12 mouse cellular contexts compared by ENCODE assay signal in the genomic region with DNA sequence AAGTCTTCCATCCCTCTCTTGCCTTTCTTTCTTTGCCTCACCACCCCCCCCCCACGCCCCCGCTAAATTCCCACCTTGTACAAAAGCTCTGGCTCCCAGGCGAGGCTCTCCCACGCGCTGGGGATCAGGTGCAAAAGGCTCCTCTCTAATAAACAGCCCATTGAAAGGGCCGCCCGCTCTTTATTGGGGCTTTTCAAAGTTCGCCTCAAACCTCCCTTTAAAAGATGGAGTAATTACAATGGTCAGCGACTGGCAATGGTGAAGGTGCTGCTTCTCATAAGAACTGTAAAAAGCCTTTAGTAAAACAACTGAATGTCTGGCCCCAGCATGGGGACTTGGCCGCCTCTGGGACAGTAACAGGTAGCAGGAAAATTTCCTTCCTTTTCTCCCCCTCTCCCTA. TPM values are rescaled to one million over a fixed set of nuclear protein-coding genes. Genes with fewer than 3 reads are reported as not detected.
A peak's percentile ranks its signal among the peaks of the same experiment; 100 is the strongest.
DNase-seq lines count a peak whose midpoint lies in the region; ATAC-seq and TF ChIP-seq lines count a peak whose summit lies in the region.
"Had no signal": no experiment of that assay in that cellular context is flagged by ENCODE, and none has a peak within 500 bp of the region (broad histone marks: within the 10 kb centered on the region; RNA-seq: fewer than 3 reads in every experiment).

No protein-coding gene starts in this region.

- H3K27me3 ChIP-seq in ES-Bruce4 (ENCODE audit: control insufficient read depth, insufficient read depth, low read length, poor library complexity, severe bottlenecking): peaks cover 5% of the 10 kb centered on the region; the same call in 1 of the 2 replicates
- H3K27me3 ChIP-seq in forebrain, embryonic 15.5 days: peaks cover 24% of the 10 kb centered on the region
- H3K27me3 ChIP-seq in midbrain, embryonic 15.5 days (replicated peaks): peaks cover 16% of the 10 kb centered on the region
- H3K27me3 ChIP-seq in thymus, adult 2 months (ENCODE audit: control insufficient read depth, insufficient read depth, low read length): peaks cover 20% of the 10 kb centered on the region; the same call in 1 of the 2 replicates

- H3K4me2 ChIP-seq in forebrain, embryonic 15.5 days (replicated peaks): peak overlapping the region; percentile 58
- H3K4me2 ChIP-seq in midbrain, embryonic 15.5 days: peak overlapping the region; percentile 63

- TF ChIP-seq POLR2A in ES-Bruce4 (IDR thresholded peaks at IDR 0.05; ENCODE audit: insufficient read depth, low read length): no peak
- no peak for TF ChIP-seq POLR2A in thymus, adult 2 months (IDR thresholded peaks at IDR 0.05; ENCODE audit: control insufficient read depth, extremely low read depth, insufficient read depth, low read length, poor library complexity)

- WGBS in forebrain, embryonic 15.5 days: under 1% methylated on average over 10 of the region's 10 CpGs
- 2% methylated on average over 10 of the region's 10 CpGs for WGBS in midbrain, embryonic 15.5 days
- WGBS in thymus, adult 2 months: 16% methylated on average over 10 of the region's 10 CpGs

- H3K9me3 ChIP-seq in ES-Bruce4 (replicated peaks; ENCODE audit: control insufficient read depth, insufficient read depth, low read length, poor library complexity, severe bottlenecking): no peaks in the 10 kb centered on the region
- no peaks in the 10 kb centered on the region for H3K9me3 ChIP-seq in forebrain, embryonic 15.5 days
- no peaks in the 10 kb centered on the region for H3K9me3 ChIP-seq in midbrain, embryonic 15.5 days
- H3K9me3 ChIP-seq: embryonic facial prominence, embryonic 15.5 days; G1E had no signal

- TF ChIP-seq CTCF in ES-Bruce4 (IDR thresholded peaks at IDR 0.05; ENCODE audit: low read depth, low read length): no peak
- TF ChIP-seq CTCF in thymus, adult 2 months (IDR thresholded peaks at IDR 0.05; ENCODE audit: borderline replicate concordance, control insufficient read depth, extremely low read depth, insufficient read depth, low read length, poor library complexity): no peak

- intact Hi-C loops in heart, postnatal 25 days (cut with DNase I): no loop called here

- peak; percentile 66 for DNase-seq in cerebellum, adult 9-10 months
- no peak for DNase-seq in spleen, adult 18-20 months
- DNase-seq in thymus, adult 2 months: no peak
- DNase-seq in heart, postnatal 25 days (ENCODE audit: low spot score): no peak
- DNase-seq: adrenal gland, adult 2 months; gastrocnemius, postnatal 25 days had no signal

- peak overlapping the region; percentile 52 for H3K4me3 ChIP-seq in ES-Bruce4 (ENCODE audit: low read depth, low read length)
- H3K4me3 ChIP-seq in forebrain, embryonic 15.5 days: peak overlapping the region; percentile 40
- H3K4me3 ChIP-seq in midbrain, embryonic 15.5 days: peak overlapping the region; percentile 44
- no peak overlapping the region for H3K4me3 ChIP-seq in thymus, adult 2 months (ENCODE audit: control insufficient read depth, insufficient read depth, low read length)
- H3K4me3 ChIP-seq: embryonic facial prominence, embryonic 15.5 days had no signal

- H3K4me1 ChIP-seq in ES-Bruce4 (ENCODE audit: control insufficient read depth, insufficient read depth, low read length): no peaks in the 10 kb centered on the region
- H3K4me1 ChIP-seq in forebrain, embryonic 15.5 days: peaks cover 56% of the 10 kb centered on the region
- H3K4me1 ChIP-seq in midbrain, embryonic 15.5 days: peaks cover 32% of the 10 kb centered on the region
- H3K4me1 ChIP-seq in thymus, adult 2 months (replicated peaks; ENCODE audit: control insufficient read depth, insufficient read depth, low read length): no peaks in the 10 kb centered on the region

- no peak for ATAC-seq in forebrain, embryonic 15.5 days (replicated peaks)
- no peak for ATAC-seq in midbrain, embryonic 15.5 days (replicated peaks)

- TF ChIP-seq EP300 in ES-Bruce4 (IDR thresholded peaks at IDR 0.05; ENCODE audit: insufficient read depth, low read depth, low read length): no peak

- H3K36me3 ChIP-seq in ES-Bruce4 (ENCODE audit: control insufficient read depth, insufficient read depth, low read length, poor library complexity, severe bottlenecking): no peaks in the 10 kb centered on the region
- H3K36me3 ChIP-seq in forebrain, embryonic 15.5 days: no peaks in the 10 kb centered on the region
- H3K36me3 ChIP-seq in midbrain, embryonic 15.5 days (replicated peaks): no peaks in the 10 kb centered on the region
- H3K36me3 ChIP-seq in thymus, adult 2 months (ENCODE audit: control insufficient read depth, insufficient read depth, low read length): no peaks in the 10 kb centered on the region
- H3K36me3 ChIP-seq: embryonic facial prominence, embryonic 15.5 days; G1E had no signal

- H3K27ac ChIP-seq in ES-Bruce4 (ENCODE audit: insufficient read depth, low read length): no peak overlapping the region
- H3K27ac ChIP-seq in forebrain, embryonic 15.5 days (replicated peaks): peak overlapping the region; percentile 44; the same call in 1 of the 2 replicates
- peak overlapping the region; percentile 65; the same call in 1 of the 2 replicates for H3K27ac ChIP-seq in midbrain, embryonic 15.5 days
- no peak overlapping the region for H3K27ac ChIP-seq in thymus, adult 2 months (ENCODE audit: control insufficient read depth, insufficient read depth, low read length)
- H3K27ac ChIP-seq: embryonic facial prominence, embryonic 15.5 days had no signal

- H3K9ac ChIP-seq in ES-Bruce4 (ENCODE audit: low read depth, poor library complexity, severe bottlenecking): peak overlapping the region; percentile 59
- peak overlapping the region; percentile 57 for H3K9ac ChIP-seq in forebrain, embryonic 15.5 days (replicated peaks)
- peak overlapping the region; percentile 15; the same call in 1 of the 2 replicates for H3K9ac ChIP-seq in midbrain, embryonic 15.5 days
- H3K9ac ChIP-seq: embryonic facial prominence, embryonic 15.5 days had no signal

RNA-seq across cellular contexts. Expression of a gene that starts 0.9 kb away (rescaled TPM):
- polyA plus RNA-seq in ES-Bruce4 (2011; ENCODE audit: insufficient read depth, insufficient read length, low read depth, missing spikeins): 3.1 and 3.4 TPM in 2 replicates
- polyA plus RNA-seq in forebrain, embryonic 15.5 days (2015; fragmentation: Nextera tagmentation; extraction: Ambion mirVana): 72.5 and 78.1 TPM in 2 replicates
- polyA plus RNA-seq in midbrain, embryonic 15.5 days (2015; fragmentation: Nextera tagmentation; extraction: Ambion mirVana): 21.0 and 21.4 TPM in 2 replicates
- polyA plus RNA-seq in thymus, adult 2 months (2012; rRNA removed): not detected in 2 replicates
- not detected for total RNA-seq in heart, postnatal 25 days (2021)
- total RNA-seq: adrenal gland, adult 2 months; gastrocnemius, postnatal 25 days; hematopoietic stem cell, adult 5-6 weeks had no signal
- polyA plus RNA-seq: G1E had no signal

RNA-seq across cellular contexts. Expression of a gene that starts 0.9 kb away (rescaled TPM):
- polyA plus RNA-seq in ES-Bruce4 (2011; ENCODE audit: insufficient read depth, insufficient read length, low read depth, missing spikeins): 1.5 and 1.8 TPM in 2 replicates
- 1.4 and 1.7 TPM in 2 replicates for polyA plus RNA-seq in forebrain, embryonic 15.5 days (2015; fragmentation: Nextera tagmentation; extraction: Ambion mirVana)
- 0.80 and 1.1 TPM in 2 replicates for polyA plus RNA-seq in midbrain, embryonic 15.5 days (2015; fragmentation: Nextera tagmentation; extraction: Ambion mirVana)
- polyA plus RNA-seq in thymus, adult 2 months (2012; rRNA removed): 1.3 and 1.6 TPM in 2 replicates
- 1 to 10 TPM in 1 of 2 experiments, under 1 TPM in 1; 0.70 to 1.5 TPM for total RNA-seq in heart, postnatal 25 days (2021)

Comparison
In these comparisons a context has a peak if more than half of its experiments do, and no peak if none do; other contexts are left out.
1. H3K27ac ChIP-seq: peak in forebrain, embryonic 15.5 days (single experiment) and midbrain, embryonic 15.5 days (single experiment); none in ES-Bruce4 (single experiment) and thymus, adult 2 months (single experiment).
2. Peak in every context shown above with its lines, with median percentiles within 50 percentile points of each other: H3K9ac ChIP-seq.